In genomic region chr13:35967690-35968089, GRCm38 (mm10) we compare ENCODE assay signal across 10 mouse cellular contexts. TPM values are rescaled to one million over a fixed set of nuclear protein-coding genes. Genes with fewer than 3 reads are reported as not detected.
DNase-seq lines count a peak whose midpoint lies in the region; ATAC-seq lines count a peak whose summit lies in the region.
"Had no signal": no experiment of that assay in that cellular context is flagged by ENCODE, and none has a peak within 500 bp of the region (broad histone marks: within the 10 kb centered on the region; RNA-seq: fewer than 3 reads in every experiment).

No protein-coding gene starts in this region.

- peak; percentile 42 for DNase-seq in liver, embryonic 11.5 days (ENCODE audit: low spot score)
- DNase-seq in thymus, adult 18-20 months = no peak
- DNase-seq in left cerebral cortex, adult 9 months (ENCODE audit: low spot score in 2 of 2) = no peak
- DNase-seq in layer of hippocampus, postnatal 10 days (ENCODE audit: low spot score in 2 of 2) = no peak
- DNase-seq: gastrocnemius, postnatal 36 days had no signal

- H3K9me3 ChIP-seq in megakaryocyte, embryonic 14.5 days = peaks cover 23% of the 10 kb centered on the region
- no peaks in the 10 kb centered on the region for H3K9me3 ChIP-seq in forebrain, embryonic 13.5 days (replicated peaks)
- no peaks in the 10 kb centered on the region for H3K9me3 ChIP-seq in liver, embryonic 11.5 days (ENCODE audit: control insufficient read depth, low read length)
- no peaks in the 10 kb centered on the region for H3K9me3 ChIP-seq in stomach, embryonic 16.5 days (replicated peaks; ENCODE audit: control insufficient read depth, low read length)

- ATAC-seq in megakaryocyte, adult 5-6 weeks (ENCODE audit: poor library complexity, severe bottlenecking) = no peak
- ATAC-seq in forebrain, embryonic 13.5 days = peak; percentile 19; the same call in 1 of the 2 replicates
- ATAC-seq in liver, embryonic 11.5 days (replicated peaks; ENCODE audit: low FRiP score) = peak; percentile 46; the same call in 1 of the 2 replicates
- no peak for ATAC-seq in stomach, embryonic 16.5 days (ENCODE audit: insufficient read depth, low FRiP score)

- H3K27me3 ChIP-seq in megakaryocyte, embryonic 14.5 days (replicated peaks) = peaks cover 47% of the 10 kb centered on the region
- peaks cover 26% of the 10 kb centered on the region for H3K27me3 ChIP-seq in forebrain, embryonic 13.5 days
- H3K27me3 ChIP-seq in liver, embryonic 11.5 days (replicated peaks; ENCODE audit: control insufficient read depth, insufficient read depth, low read length) = peaks cover 34% of the 10 kb centered on the region
- H3K27me3 ChIP-seq in stomach, embryonic 16.5 days (ENCODE audit: control insufficient read depth, insufficient read depth, low read length) = no peaks in the 10 kb centered on the region; the same call in 1 of the 2 replicates

- peak overlapping the region; percentile 61 for H3K9ac ChIP-seq in forebrain, embryonic 13.5 days
- peak overlapping the region; percentile 13 for H3K9ac ChIP-seq in liver, embryonic 11.5 days (ENCODE audit: low read depth, low read length)
- peak overlapping the region; percentile 70; the same call in 1 of the 2 replicates for H3K9ac ChIP-seq in stomach, embryonic 16.5 days (ENCODE audit: low read length)

- peak overlapping the region; percentile 99 for H3K4me2 ChIP-seq in forebrain, embryonic 13.5 days
- H3K4me2 ChIP-seq in liver, embryonic 11.5 days = peak overlapping the region; percentile 98
- peak overlapping the region; percentile 100 for H3K4me2 ChIP-seq in stomach, embryonic 16.5 days (ENCODE audit: low read depth, low read length)

- WGBS in forebrain, embryonic 13.5 days = 3% methylated on average over 15 of the region's 15 CpGs
- 9% methylated on average over 15 of the region's 15 CpGs for WGBS in liver, embryonic 11.5 days
- WGBS in stomach, embryonic 16.5 days = 11% methylated on average over 15 of the region's 15 CpGs

- H3K27ac ChIP-seq in forebrain, embryonic 13.5 days = no peak overlapping the region
- H3K27ac ChIP-seq in liver, embryonic 11.5 days (ENCODE audit: low read depth, low read length) = no peak overlapping the region
- no peak overlapping the region for H3K27ac ChIP-seq in stomach, embryonic 16.5 days (ENCODE audit: low read length)

- H3K36me3 ChIP-seq in megakaryocyte, embryonic 14.5 days (replicated peaks; ENCODE audit: low read length) = no peaks in the 10 kb centered on the region
- H3K36me3 ChIP-seq in forebrain, embryonic 13.5 days (ENCODE audit: poor library complexity, severe bottlenecking) = no peaks in the 10 kb centered on the region
- H3K36me3 ChIP-seq in liver, embryonic 11.5 days (ENCODE audit: control insufficient read depth, insufficient read depth, low read length) = no peaks in the 10 kb centered on the region
- H3K36me3 ChIP-seq in stomach, embryonic 16.5 days (ENCODE audit: control insufficient read depth, insufficient read depth, low read length) = no peaks in the 10 kb centered on the region

- peaks cover 25% of the 10 kb centered on the region for H3K4me1 ChIP-seq in megakaryocyte, embryonic 14.5 days
- H3K4me1 ChIP-seq in forebrain, embryonic 13.5 days = peaks cover 18% of the 10 kb centered on the region
- peaks cover 5% of the 10 kb centered on the region for H3K4me1 ChIP-seq in liver, embryonic 11.5 days (replicated peaks; ENCODE audit: control insufficient read depth, insufficient read depth, low read length)
- H3K4me1 ChIP-seq in stomach, embryonic 16.5 days (ENCODE audit: control insufficient read depth, insufficient read depth, low read length) = peaks cover 8% of the 10 kb centered on the region; the same call in 1 of the 2 replicates

- peak overlapping the region; percentile 91 for H3K4me3 ChIP-seq in megakaryocyte, embryonic 14.5 days (replicated peaks)
- peak overlapping the region; percentile 57 for H3K4me3 ChIP-seq in forebrain, embryonic 13.5 days
- peak overlapping the region; percentile 52 for H3K4me3 ChIP-seq in liver, embryonic 11.5 days (ENCODE audit: low read depth, low read length)
- H3K4me3 ChIP-seq in stomach, embryonic 16.5 days (replicated peaks; ENCODE audit: low read length) = peak overlapping the region; percentile 68

RNA-seq across cellular contexts. Expression of gene Ppp1r3g, which starts 9.1 kb away (rescaled TPM):
- 0.31 TPM in 1 of 2 replicates, not detected in the other for polyA plus RNA-seq in megakaryocyte, embryonic 14.5 days (2012; ENCODE audit: insufficient read depth, low replicate concordance)
- total RNA-seq in megakaryocyte, adult 5-6 weeks (2015) = not detected in 2 replicates
- total RNA-seq in megakaryocyte, adult 5-6 weeks (2017) = not detected in 2 replicates
- 1.7 and 1.8 TPM in 2 replicates for polyA plus RNA-seq in forebrain, embryonic 13.5 days (2015; fragmentation: Nextera tagmentation; extraction: Ambion mirVana)
- polyA plus RNA-seq in liver, embryonic 11.5 days (2014; fragmentation: Nextera tagmentation; extraction: Ambion mirVana) = 1.0 and 1.3 TPM in 2 replicates
- polyA plus RNA-seq in stomach, embryonic 16.5 days (2015; fragmentation: Nextera tagmentation; extraction: Ambion mirVana) = 0.34 and 0.37 TPM in 2 replicates
- total RNA-seq in layer of hippocampus, postnatal 10 days (2021) = 10 to 100 TPM in 1 of 2 experiments, 1 to 10 TPM in 1; 8.7 to 10.0 TPM
- total RNA-seq: neutrophil, adult 5-6 weeks had no signal

Comparison
In these comparisons a context has a peak if more than half of its experiments do, and no peak if none do; other contexts are left out.
1. ATAC-seq: peak in forebrain, embryonic 13.5 days (single experiment) and liver, embryonic 11.5 days (single experiment); none in megakaryocyte, adult 5-6 weeks (single experiment) and stomach, embryonic 16.5 days (single experiment).
2. H3K9ac ChIP-seq: peak in every context shown above with its lines; median percentile 70 in stomach, embryonic 16.5 days; 61 in forebrain, embryonic 13.5 days; 13 in liver, embryonic 11.5 days.
3. Peak in every context shown above with its lines, with median percentiles within 50 percentile points of each other: H3K4me3 ChIP-seq and H3K4me2 ChIP-seq.